Mouse (Mus musculus) myocyte (in vitro differentiated cells): Measurements from ENCODE around the gene Dnajc3.

Experiments
- POLR2A ChIP-seq: IDR thresholded peaks from one replicate; pipeline ENCODE4 v1.6.1; 2011; ENCODE audit warnings: low read depth, mild to moderate bottlenecking, control low read depth, moderate library complexity; ENCODE audit not compliant: insufficient read length
- POLR2AphosphoS2 ChIP-seq: IDR thresholded peaks from one replicate; pipeline ENCODE4 v1.6.1; 2011; ENCODE audit warnings: low read depth, control low read depth; ENCODE audit not compliant: insufficient read length
- USF1 ChIP-seq: IDR thresholded peaks from one replicate; pipeline ENCODE4 v1.6.1; 2011; ENCODE audit warnings: low read depth, mild to moderate bottlenecking, control low read depth, moderate library complexity

GRCm38 (mm10) chr14:118936236-118936635 lies 1.5 kb upstream of the Dnajc3 start:
- no peak for TF ChIP-seq POLR2A
- no peak for TF ChIP-seq USF1
- no peak for TF ChIP-seq POLR2AphosphoS2
